Mouse (Mus musculus): Measurements from ENCODE around the gene Icam4.

The Icam4 gene

GRCm38 (mm10) chr9:21011846-21012312, 17.3 kb upstream of the Icam4 start:
- DNase-seq (ENCODE audit: low spot score), result peak; percentile 64

- DNase-seq (ENCODE audit: low spot score), result no peak
Measured at GRCm38 (mm10) chr9:21012368-21012767, 16.8 kb upstream of the Icam4 start.

GRCm38 (mm10) chr9:21014691-21015570, 14.2 kb upstream of the Icam4 start:
- peak; percentile 75 for DNase-seq (ENCODE audit: low spot score)

GRCm38 (mm10) chr9:21015571-21016130, 13.5 kb upstream of the Icam4 start, which contains the start of gene Icam1:
Gene Icam1 (plus strand): TSS chr9:21015985.
- peak; percentile 80 for DNase-seq (ENCODE audit: low spot score)

GRCm38 (mm10) chr9:21016331-21017176, 12.6 kb upstream of the Icam4 start:
- no peak for DNase-seq (ENCODE audit: low spot score)

- DNase-seq (ENCODE audit: low spot score), result no peak
Measured at GRCm38 (mm10) chr9:21017177-21017575, 12.0 kb upstream of the Icam4 start.

- DNase-seq (ENCODE audit: low spot score), result no peak
Measured at GRCm38 (mm10) chr9:21018600-21018999, 10.6 kb upstream of the Icam4 start.

- DNase-seq (ENCODE audit: low spot score), result no peak
Measured at GRCm38 (mm10) chr9:21021363-21021762, 7.8 kb upstream of the Icam4 start.

- no peak for DNase-seq (ENCODE audit: low spot score)
Measured at GRCm38 (mm10) chr9:21022288-21022687, 6.9 kb upstream of the Icam4 start.

GRCm38 (mm10) chr9:21022726-21023125, 6.4 kb upstream of the Icam4 start:
- DNase-seq (ENCODE audit: low spot score), result no peak

GRCm38 (mm10) chr9:21025258-21025810, 3.8 kb upstream of the Icam4 start:
- peak; percentile 70 for DNase-seq (ENCODE audit: low spot score)

GRCm38 (mm10) chr9:21026849-21027248, 2.3 kb upstream of the Icam4 start:
- DNase-seq (ENCODE audit: low spot score), result no peak

GRCm38 (mm10) chr9:21027774-21028290, 1.3 kb upstream of the Icam4 start:
- no peak for DNase-seq (ENCODE audit: low spot score)

- DNase-seq (ENCODE audit: low spot score), result no peak
Measured at GRCm38 (mm10) chr9:21028560-21029110, 538 bp upstream of the Icam4 start.

GRCm38 (mm10) chr9:21030055-21030600, 955 bp downstream of the Icam4 start:
- DNase-seq (ENCODE audit: low spot score), result no peak

GRCm38 (mm10) chr9:21030781-21031250, 1.6 kb downstream of the Icam4 start:
- peak; percentile 93 for DNase-seq (ENCODE audit: low spot score)

GRCm38 (mm10) chr9:21031251-21031895, 2.2 kb downstream of the Icam4 start:
- peak; percentile 65 for DNase-seq (ENCODE audit: low spot score)

- DNase-seq (ENCODE audit: low spot score), result peak; percentile 40
Measured at GRCm38 (mm10) chr9:21031896-21032351, 2.8 kb downstream of the Icam4 start, which contains the start of gene Icam5. Gene Icam5 (plus strand): TSS chr9:21032073.

GRCm38 (mm10) chr9:21032491-21032890, 3.3 kb downstream of the Icam4 start:
- no peak for DNase-seq (ENCODE audit: low spot score)

- peak; percentile 92 for DNase-seq (ENCODE audit: low spot score)
Measured at GRCm38 (mm10) chr9:21033136-21033535, 4.0 kb downstream of the Icam4 start.

All from urinary bladder, postnatal 14 days (tissue).